Mouse (Mus musculus) liver, embryonic 16.5 days (tissue): ENCODE data around the gene Adrb1. TPM values are rescaled to one million over a fixed set of nuclear protein-coding genes. Genes with fewer than 3 reads are reported as not detected.

ENCODE experiments used
- ATAC-seq: fragments of 200-750 bp; cut with Nextera tagmentation; 2 replicates; pipeline ENCODE4 v1.8.0; 2017; ENCODE audit warnings: low read depth, mild to moderate bottlenecking, moderate number of reproducible peaks, moderate library complexity
- H3K27ac ChIP-seq: fragments of 300-500 bp; sonication (generic); 2 replicates; pipeline ENCODE4 v1.5.1; 2014; ENCODE audit warnings: mild to moderate bottlenecking, low read length
- H3K27me3 ChIP-seq: fragments of 300-500 bp; sonication (generic); 2 replicates; pipeline ENCODE4 v1.6.1; 2014; ENCODE audit warnings: low read depth, low read length, mixed read lengths; ENCODE audit not compliant: control insufficient read depth, insufficient read depth
- H3K36me3 ChIP-seq: fragments of 300-500 bp; sonication (generic); 2 replicates; pipeline ENCODE4 v1.6.1; 2014; ENCODE audit warnings: mild to moderate bottlenecking; ENCODE audit not compliant: control insufficient read depth, insufficient read depth
- H3K4me1 ChIP-seq: fragments of 300-500 bp; sonication (generic); 2 replicates; pipeline ENCODE4 v1.6.1; 2014; ENCODE audit warnings: low read depth, low read length, mixed read lengths; ENCODE audit not compliant: control insufficient read depth
- H3K4me2 ChIP-seq: fragments of 300-500 bp; sonication (generic); 2 replicates; pipeline ENCODE4 v1.6.1; 2014; ENCODE audit warnings: low read depth, low read length, mixed read lengths
- H3K4me3 ChIP-seq: fragments of 300-500 bp; sonication (generic); 2 replicates; pipeline ENCODE4 v1.5.1; 2014; ENCODE audit warnings: low read depth, mild to moderate bottlenecking, low read length
- H3K9ac ChIP-seq: fragments of 300-500 bp; sonication (generic); 2 replicates; pipeline ENCODE4 v1.6.1; 2014; ENCODE audit warnings: low read depth, low read length
- H3K9me3 ChIP-seq: fragments of 300-500 bp; sonication (generic); replicated peaks from 2 replicates; pipeline ENCODE4 v1.6.1; 2016; ENCODE audit warnings: low read length; ENCODE audit not compliant: control insufficient read depth
- WGBS: fragments of 180-500 bp; shearing (Covaris S2); extraction: QIAGEN DNeasy Blood & Tissue Kit; methylation state at CpG from one replicate; pipeline ENCODE4 v1.1.7; 2014; ENCODE audit not compliant: insufficient replicate concordance; 5-methylcytosine and 5-hydroxymethylcytosine counted together
- polyA plus RNA-seq: library from polyadenylated mRNA; unstranded; fragments of >200 nt; fragmentation: Nextera tagmentation; extraction: Ambion mirVana; gene quantifications from 2 replicates; pipeline ENCODE4 v1.2.1, GENCODE M21; 2015

The Adrb1 gene
- polyA plus RNA-seq, 1 experiment from 2014 or later = 0.19 TPM

DNA sequence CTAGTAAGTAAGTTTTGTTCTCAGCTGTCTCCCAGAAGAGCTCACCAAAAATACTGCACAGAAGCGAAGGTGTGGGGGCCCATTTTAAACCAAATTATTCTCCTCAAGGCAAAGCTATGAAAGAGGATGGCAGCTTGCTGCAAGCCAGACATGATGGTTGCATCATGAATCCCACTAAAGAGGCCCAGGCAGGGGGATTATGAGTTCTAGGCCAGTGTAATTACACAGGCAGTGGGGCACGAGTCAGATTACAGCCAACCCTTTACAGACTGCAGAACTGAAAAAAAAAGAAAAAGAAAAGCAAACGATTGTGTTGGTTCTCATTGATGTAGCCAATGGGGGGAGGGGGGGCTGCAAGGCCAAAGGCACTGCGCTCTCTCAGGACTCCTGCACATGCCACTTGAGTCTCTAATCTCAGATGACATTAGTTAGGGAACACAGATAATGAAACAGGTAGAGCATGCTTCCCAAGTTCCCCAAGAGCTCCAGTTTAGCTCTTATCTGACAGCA lies 7.3 kb upstream of the Adrb1 start:
- Histone ChIP-seq H3K36me3 (no peaks in the 10 kb centered on the region), H3K4me2 (no peak overlapping the region), H3K9me3 (no peaks in the 10 kb centered on the region), H3K9ac (no peak overlapping the region), H3K4me3 (no peak overlapping the region), H3K27me3 (peaks cover 9% of the 10 kb centered on the region; the same call in 1 of the 2 replicates), H3K27ac (no peak overlapping the region), H3K4me1 (no peaks in the 10 kb centered on the region)
- WGBS = 35% methylated on average over 4 of the region's 4 CpGs
- ATAC-seq = no peak

DNA sequence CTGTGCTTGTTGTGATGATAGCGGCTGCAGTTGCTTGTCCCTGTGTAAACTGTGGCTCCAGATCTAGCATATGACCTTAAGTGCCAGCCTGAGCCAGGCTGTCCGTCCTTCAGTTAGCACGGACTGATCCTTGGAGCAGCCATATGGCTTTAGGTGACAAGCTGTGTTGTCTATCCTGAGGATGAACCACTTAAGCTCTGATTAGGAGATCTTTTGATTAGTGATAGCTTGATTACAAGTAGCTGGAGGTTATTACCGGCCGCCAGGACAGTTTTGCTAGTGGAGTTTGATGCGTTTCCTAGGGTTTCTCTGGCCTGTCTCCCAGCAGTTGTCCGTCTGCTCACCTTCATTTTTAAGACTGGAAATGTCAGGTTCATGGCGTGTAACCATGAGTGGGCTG lies 4.0 kb upstream of the Adrb1 start:
- WGBS = 54% methylated on average over 8 of the region's 8 CpGs
- Histone ChIP-seq H3K4me2 (no peak overlapping the region), H3K9me3 (no peaks in the 10 kb centered on the region), H3K4me1 (peaks cover 3% of the 10 kb centered on the region), H3K36me3 (no peaks in the 10 kb centered on the region), H3K27me3 (peaks cover 42% of the 10 kb centered on the region), H3K9ac (no peak overlapping the region), H3K27ac (no peak overlapping the region), H3K4me3 (no peak overlapping the region)
- no peak for ATAC-seq

DNA sequence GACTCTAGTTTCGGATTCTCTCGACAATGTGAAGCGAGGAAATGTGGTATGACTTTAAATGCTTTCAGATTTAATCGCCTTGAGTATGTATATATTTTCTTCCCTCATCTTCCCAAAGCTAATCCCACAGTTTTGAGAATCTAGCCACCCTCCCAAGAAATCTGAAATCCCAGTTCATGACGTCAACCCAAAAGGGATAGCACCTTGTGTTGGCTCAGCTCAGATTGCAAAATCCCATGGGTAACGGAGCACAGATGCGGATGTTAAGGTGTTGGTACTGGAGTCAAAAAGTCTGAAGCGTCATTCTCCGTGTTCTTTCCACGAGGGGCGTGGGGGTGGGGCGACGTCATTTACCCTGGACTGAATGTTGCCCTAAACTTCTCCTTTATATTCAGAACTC lies 1.1 kb upstream of the Adrb1 start:
- ATAC-seq = no peak
- H3K4me1 ChIP-seq = peaks cover 3% of the 10 kb centered on the region
- WGBS = 20% methylated on average over 13 of the region's 13 CpGs
- H3K9ac ChIP-seq = no peak overlapping the region
- H3K27ac ChIP-seq = no peak overlapping the region
- H3K4me2 ChIP-seq = no peak overlapping the region
- H3K9me3 ChIP-seq = no peaks in the 10 kb centered on the region
- no peak overlapping the region for H3K4me3 ChIP-seq
- peaks cover 66% of the 10 kb centered on the region for H3K27me3 ChIP-seq
- no peaks in the 10 kb centered on the region for H3K36me3 ChIP-seq

DNA sequence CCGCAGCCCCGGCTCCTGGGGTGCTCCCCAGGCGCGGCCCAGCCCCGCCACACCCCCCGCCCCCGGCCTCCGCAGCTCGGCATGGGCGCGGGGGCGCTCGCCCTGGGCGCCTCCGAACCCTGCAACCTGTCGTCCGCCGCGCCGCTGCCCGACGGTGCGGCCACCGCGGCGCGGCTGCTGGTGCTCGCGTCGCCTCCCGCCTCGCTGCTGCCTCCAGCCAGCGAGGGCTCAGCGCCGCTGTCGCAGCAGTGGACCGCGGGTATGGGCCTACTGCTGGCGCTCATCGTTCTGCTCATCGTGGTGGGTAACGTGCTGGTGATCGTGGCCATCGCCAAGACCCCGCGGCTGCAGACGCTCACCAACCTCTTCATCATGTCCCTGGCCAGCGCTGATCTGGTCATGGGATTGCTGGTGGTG lies 300 bp downstream of the Adrb1 start:
- ATAC-seq = 0 out of 2 replicates have a peak, but pooled peaks have one; percentile 7
- H3K9ac ChIP-seq = no peak overlapping the region
- no peak overlapping the region for H3K27ac ChIP-seq
- no peaks in the 10 kb centered on the region for H3K9me3 ChIP-seq
- H3K4me2 ChIP-seq = peak overlapping the region; percentile 56
- WGBS = 2% methylated on average over 43 of the region's 48 CpGs
- H3K4me1 ChIP-seq = peaks cover 3% of the 10 kb centered on the region
- H3K4me3 ChIP-seq = peak overlapping the region; percentile 50
- H3K36me3 ChIP-seq = no peaks in the 10 kb centered on the region
- H3K27me3 ChIP-seq = peaks cover 68% of the 10 kb centered on the region

DNA sequence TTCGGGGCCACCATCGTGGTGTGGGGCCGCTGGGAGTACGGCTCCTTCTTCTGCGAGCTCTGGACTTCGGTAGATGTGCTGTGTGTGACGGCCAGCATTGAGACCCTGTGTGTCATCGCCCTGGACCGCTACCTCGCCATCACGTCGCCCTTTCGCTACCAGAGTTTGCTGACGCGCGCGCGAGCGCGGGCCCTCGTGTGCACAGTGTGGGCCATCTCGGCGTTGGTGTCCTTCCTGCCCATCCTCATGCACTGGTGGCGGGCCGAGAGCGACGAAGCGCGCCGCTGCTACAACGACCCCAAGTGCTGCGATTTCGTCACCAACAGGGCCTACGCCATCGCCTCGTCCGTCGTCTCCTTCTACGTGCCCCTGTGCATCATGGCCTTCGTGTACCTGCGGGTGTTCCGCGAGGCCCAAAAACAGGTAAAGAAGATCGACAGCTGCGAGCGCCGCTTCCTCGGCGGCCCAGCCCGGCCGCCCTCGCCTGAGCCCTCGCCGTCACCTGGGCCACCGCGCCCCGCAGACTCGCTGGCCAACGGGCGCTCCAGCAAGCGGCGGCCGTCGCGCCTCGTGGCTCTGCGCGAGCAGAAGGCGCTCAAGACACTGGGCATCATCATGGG lies 822 bp downstream of the Adrb1 start:
- no peak overlapping the region for H3K9ac ChIP-seq
- H3K36me3 ChIP-seq = no peaks in the 10 kb centered on the region
- H3K27me3 ChIP-seq = peaks cover 68% of the 10 kb centered on the region
- H3K4me2 ChIP-seq = peak overlapping the region; percentile 56
- 3% methylated on average over 69 of the region's 69 CpGs for whole genome bisulfite sequencing
- 0 out of 2 replicates have a peak, but pooled peaks have one; percentile 2 for ATAC-seq
- peak overlapping the region; percentile 50 for H3K4me3 ChIP-seq
- H3K27ac ChIP-seq = no peak overlapping the region
- H3K9me3 ChIP-seq = no peaks in the 10 kb centered on the region
- peaks cover 3% of the 10 kb centered on the region for H3K4me1 ChIP-seq

DNA sequence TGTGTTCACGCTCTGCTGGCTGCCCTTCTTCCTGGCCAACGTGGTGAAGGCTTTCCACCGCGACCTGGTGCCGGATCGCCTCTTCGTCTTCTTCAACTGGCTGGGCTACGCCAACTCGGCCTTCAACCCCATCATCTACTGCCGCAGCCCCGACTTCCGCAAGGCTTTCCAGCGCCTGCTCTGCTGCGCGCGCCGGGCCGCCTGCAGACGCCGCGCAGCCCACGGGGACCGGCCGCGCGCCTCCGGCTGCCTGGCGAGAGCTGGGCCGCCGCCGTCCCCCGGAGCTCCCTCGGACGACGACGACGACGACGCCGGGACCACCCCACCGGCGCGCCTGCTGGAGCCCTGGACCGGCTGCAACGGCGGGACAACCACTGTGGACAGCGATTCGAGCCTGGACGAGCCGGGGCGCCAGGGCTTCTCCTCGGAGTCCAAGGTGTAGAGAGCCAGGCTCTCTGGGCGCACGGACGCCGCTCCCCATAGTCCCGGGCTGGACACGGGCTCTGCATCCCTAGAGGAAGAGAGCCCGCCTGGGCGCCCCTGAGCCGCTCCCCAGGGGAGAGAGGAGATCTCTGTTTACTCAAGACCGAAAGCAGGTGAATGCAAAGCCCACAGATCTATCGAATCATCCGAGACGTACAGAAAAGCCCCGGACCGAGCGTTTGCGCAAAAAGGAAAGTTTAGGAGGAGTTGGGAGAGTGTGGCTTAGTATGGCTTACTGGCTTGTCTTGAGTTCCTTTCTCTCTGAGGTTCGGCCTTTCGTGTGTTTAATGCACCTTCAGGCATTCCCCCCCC lies 1.5 kb downstream of the Adrb1 start:
- Histone ChIP-seq H3K4me1 (peaks cover 3% of the 10 kb centered on the region), H3K4me3 (peak overlapping the region; percentile 50), H3K27me3 (peaks cover 66% of the 10 kb centered on the region), H3K27ac (no peak overlapping the region), H3K9me3 (no peaks in the 10 kb centered on the region), H3K4me2 (peak overlapping the region; percentile 56), H3K36me3 (no peaks in the 10 kb centered on the region), H3K9ac (no peak overlapping the region)
- WGBS = 2% methylated on average over 71 of the region's 71 CpGs
- peak; percentile 58 for ATAC-seq

DNA sequence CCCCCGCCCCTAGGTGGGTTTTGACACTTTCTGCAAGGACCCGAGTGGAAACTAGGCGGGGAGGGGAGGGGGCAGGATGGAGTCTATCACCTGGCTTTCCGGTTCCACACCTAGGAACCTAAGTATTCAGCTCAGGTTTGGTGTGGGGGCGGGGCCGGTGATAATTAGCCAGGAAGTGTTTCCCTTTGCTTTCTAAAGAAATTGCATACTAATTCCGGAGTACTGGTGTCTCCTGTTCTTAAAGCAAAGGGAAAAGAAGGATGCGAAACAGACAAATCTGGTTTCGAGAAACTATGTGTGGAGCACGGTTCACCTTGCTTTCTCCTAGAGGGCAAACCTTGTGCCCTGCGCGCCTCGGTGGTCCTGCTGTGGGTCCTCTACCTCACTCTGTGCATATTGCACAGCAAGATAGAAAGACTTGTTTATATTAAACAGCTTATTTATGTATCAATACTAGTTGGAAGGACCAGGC lies 2.2 kb downstream of the Adrb1 start:
- H3K9me3 ChIP-seq = no peaks in the 10 kb centered on the region
- no peaks in the 10 kb centered on the region for H3K36me3 ChIP-seq
- no peak overlapping the region for H3K9ac ChIP-seq
- no peak for ATAC-seq
- peak overlapping the region; percentile 50 for H3K4me3 ChIP-seq
- peak overlapping the region; percentile 56 for H3K4me2 ChIP-seq
- WGBS = 4% methylated on average over 13 of the region's 13 CpGs
- H3K4me1 ChIP-seq = peaks cover 3% of the 10 kb centered on the region
- no peak overlapping the region for H3K27ac ChIP-seq
- peaks cover 64% of the 10 kb centered on the region for H3K27me3 ChIP-seq

DNA sequence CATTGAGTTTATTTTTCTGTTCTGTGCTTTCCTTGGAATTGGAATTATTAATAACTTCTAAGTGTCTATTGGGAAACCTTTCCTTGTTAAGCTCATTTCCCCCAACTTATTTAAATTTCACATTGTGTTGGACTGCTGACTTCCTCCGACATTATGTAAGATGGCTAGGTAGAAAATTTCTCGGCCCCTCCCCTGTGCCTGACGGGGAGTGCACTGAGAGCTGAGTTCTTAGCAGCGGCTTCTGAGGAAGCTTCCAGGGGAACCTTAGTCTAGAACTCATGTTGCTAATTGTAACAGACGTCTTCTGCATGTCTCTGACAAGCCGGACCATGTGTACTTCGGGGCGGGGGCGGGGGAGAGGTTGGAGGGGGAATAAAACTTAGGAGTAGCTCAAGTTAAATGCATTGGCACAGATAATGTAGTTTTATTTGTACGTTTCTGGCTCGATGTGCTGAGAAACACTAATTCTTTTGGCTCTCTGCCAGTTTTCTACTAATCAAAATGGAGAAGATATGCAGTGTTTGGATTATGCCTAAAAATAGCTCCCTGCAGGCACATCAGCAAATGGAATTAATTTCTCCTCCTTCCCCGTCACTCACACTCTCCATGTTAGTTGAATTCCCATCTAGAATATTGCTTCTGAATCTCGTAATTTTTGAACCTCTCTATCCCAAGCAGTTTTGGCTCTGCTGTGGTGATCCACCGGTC lies 5.3 kb downstream of the Adrb1 start:
- Histone ChIP-seq H3K9me3 (no peaks in the 10 kb centered on the region), H3K36me3 (no peaks in the 10 kb centered on the region), H3K4me3 (no peak overlapping the region), H3K4me1 (peaks cover 1% of the 10 kb centered on the region), H3K9ac (no peak overlapping the region), H3K4me2 (no peak overlapping the region), H3K27me3 (peaks cover 33% of the 10 kb centered on the region), H3K27ac (no peak overlapping the region)
- WGBS = 59% methylated on average over 14 of the region's 14 CpGs
- ATAC-seq = no peak
